Mouse (Mus musculus) brain, embryonic 14.5 days (tissue): Measurements from ENCODE around the gene Pkp3.

ENCODE experiments used
- CTCF ChIP-seq: fragments of 200-500 bp; IDR thresholded peaks from 2 replicates; pipeline ENCODE4 v1.5.1; 2012; ENCODE audit warnings: inconsistent platforms, mild to moderate bottlenecking, moderate library complexity, borderline replicate concordance; ENCODE audit not compliant: insufficient read depth, insufficient read length; ENCODE audit errors: extremely low read depth
- POLR2A ChIP-seq: fragments of 200-500 bp; IDR thresholded peaks from 2 replicates; pipeline ENCODE4 v1.6.1; 2012; ENCODE audit warnings: mild to moderate bottlenecking, inconsistent platforms, borderline replicate concordance; ENCODE audit not compliant: poor library complexity, insufficient read depth, insufficient read length, severe bottlenecking; ENCODE audit errors: extremely low read depth

DNA sequence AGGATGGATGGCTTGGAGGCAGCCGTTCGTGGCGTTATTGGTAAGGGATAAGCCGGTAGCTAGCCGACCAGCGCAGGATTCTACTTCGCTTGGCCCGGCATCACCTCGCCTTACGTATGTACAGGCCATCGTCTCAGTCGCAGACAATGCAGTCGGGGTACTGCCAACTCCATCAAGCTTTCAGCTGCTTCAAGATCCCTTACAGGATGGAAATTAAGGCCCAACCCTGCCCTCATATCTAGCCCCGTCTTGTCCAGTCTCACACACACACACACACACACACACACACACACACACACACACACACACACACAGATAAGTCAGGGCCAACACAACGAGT, 45.5 kb downstream of the Pkp3 start:
- TF ChIP-seq CTCF (no peak), POLR2A (no peak)
